Mouse (Mus musculus) neural tube, embryonic 10.5 days (tissue): ENCODE measurements around the gene Slc28a1.
"Not testable (repeated sequence)": the region's sequence is repeated elsewhere in the genome, so short reads cannot be mapped to it uniquely, and the experiment has no call there.

Source experiments
- DNase-seq: peaks from one replicate; pipeline ENCODE4 v3.0.0-alpha.2; 2017; ENCODE audit warnings: low spot score; ENCODE audit errors: extremely low spot score

Slc28a1 gene

DNA sequence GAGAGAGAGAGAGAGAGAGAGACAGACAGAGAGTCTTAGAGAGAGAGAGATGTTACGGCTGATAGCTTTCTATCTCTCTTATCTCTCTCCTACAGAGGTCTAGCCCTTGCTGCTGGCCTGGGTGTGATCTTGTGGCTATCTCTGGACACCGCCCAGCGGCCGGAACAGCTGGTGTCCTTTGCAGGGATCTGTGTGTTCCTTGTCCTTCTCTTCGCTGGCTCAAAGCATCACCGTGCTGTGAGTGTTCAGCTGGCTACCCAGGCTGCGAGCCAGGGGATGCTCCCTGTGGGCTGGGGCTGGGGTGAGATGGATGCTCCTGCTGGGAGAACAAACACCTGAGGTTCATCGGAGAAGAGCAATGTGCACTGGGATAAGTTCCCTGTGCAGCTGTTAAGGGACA lies 10.2 kb downstream of the Slc28a1 start:
- no peak for DNase-seq

DNA sequence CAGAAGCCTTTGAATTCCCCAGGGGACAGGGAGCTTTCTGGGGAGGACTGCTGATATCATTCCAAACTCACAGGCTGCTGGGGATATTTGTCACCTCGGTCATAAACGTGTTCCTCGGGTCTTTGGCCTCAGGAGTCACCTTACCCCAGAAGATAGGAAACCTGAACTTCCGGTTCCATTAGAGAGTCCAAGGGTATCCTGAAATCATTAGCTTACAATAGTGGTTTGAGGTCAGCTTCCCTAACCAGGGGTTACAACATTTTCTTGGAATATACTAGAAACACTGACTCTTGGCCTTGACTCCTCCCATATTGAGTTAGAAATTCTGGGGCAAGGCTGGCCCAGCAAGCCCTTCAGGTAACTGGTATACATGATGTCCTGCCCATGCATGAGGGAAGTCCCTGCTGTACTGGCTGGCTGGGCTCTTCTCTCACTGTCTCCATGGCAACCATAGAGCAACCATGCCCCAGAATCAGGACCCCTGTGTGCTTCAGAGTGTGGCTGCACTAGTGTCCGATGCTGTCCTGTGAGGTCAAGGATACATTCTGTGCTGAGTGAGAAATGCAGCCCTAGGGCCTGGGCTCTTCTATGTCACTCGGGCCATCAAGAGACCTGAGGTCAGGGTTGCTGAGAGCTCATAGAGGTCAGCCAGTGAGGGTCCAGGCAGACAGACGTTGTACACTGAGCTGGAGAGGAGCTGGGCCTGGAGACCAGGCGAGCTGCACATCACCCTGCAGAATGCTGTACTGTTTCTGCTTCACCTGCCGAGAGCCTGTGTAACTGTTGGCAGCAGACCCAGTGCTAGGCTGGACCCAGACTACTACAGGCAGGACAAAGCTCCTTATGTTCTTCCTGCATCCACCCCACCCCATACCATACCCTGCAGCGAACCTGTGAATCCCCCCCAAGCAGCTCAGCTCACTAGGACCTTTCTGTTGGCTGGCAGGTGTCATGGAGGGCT lies 10.9 kb downstream of the Slc28a1 start:
- DNase-seq = no peak

DNA sequence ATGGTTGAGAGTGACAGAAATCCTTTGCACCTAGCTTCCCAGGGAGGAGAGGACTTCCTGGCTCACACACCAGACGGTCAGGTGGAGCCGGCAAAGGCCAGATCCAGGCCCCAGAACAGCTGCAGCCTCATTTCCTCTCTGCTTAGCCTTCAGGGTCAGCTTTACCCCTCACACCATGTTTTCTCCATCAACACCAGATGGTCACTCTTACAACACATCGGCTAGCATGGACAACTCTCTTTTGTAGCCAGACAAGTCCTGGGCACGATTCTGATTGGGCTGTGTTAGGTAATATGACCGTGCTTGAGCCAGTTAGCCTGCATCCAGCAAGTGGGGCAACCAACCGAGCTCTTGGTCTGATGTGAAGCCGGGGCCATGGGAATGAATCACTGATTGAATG lies 17.3 kb downstream of the Slc28a1 start:
- DNase-seq = peak; percentile 26

DNA sequence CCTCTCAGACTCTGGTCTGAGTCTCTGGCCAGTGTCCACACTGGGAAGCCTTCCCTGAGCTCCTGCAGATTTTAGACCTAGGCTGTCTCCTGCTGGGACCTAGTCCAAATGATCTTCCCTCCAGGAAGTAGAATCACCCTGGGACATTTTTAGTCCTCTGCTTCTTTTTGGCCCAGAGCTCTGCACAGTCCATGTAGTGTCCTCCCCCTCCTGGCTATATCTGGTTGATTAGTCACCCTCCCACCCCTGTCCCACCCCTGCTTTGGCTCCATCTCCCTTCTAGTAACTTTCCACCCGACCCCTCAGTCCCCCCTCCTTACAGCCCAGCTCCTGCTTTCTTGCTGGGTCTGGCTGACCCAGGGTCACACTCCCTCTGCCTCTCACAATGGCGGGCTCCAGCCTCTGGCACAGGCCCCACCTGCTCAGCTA lies 18.3 kb downstream of the Slc28a1 start:
- DNase-seq = peak; percentile 22

DNA sequence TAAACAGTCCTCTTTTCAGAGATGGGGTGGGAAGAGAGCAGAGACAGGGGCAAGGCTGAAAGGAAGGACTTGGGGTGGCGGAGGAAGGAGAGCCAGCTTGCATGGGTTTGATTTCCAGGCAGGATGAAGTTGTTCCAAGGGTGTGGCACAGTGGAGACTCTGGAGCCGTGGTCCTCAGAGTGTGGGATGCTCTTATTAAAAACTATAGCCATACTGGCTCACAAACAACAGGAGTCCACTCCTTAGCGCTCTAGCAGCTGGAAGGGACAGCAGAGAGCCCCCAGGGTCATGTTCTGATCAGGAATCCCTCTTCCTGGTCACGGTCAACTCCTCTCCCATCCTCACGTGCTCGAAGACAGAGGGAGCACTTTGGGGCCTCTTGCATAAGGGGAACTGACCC lies 18.8 kb downstream of the Slc28a1 start:
- no peak for DNase-seq

DNA sequence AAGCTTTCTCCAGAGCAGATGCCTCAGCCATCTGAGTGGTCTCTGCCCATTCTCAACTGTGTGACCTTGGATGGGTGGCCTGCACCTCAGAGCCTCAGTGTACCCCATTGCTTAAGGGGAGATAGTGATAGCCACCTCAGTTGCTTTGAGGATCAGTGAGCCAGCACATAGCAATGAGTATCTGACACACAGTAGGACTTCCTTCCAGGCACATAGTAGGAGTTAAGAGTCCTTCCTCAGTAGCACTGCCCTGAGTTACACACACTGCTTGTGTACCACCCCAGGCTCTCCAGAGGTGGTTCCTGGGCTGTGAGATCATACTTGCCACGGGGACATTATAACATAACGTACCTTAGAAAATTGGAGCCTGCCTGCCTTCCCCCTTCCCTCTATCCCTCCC lies 19.3 kb downstream of the Slc28a1 start:
- DNase-seq = no peak

DNA sequence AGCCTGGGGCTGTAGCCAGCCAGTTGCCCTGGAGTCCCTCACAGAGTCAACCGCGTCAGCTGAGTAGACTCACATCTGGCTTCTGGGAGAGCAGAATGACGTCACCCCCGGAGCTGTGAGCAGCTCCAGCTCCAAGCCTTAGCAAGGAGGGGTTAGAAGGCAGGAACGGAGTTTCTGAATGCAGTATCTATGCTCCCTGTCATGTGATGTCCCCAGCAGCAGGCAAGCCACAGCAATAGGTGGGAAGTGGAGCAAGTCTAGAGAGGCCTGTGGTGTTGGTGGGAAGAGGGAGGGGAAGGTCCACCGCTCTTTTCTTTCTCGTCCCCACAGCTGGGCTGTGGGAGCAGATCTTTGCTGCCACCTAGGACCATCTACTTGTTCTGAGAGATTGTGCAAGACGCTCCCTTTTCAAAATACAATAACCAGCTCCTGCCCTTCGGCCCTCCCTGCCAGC lies 20.0 kb downstream of the Slc28a1 start:
- DNase-seq = peak; percentile 63

DNA sequence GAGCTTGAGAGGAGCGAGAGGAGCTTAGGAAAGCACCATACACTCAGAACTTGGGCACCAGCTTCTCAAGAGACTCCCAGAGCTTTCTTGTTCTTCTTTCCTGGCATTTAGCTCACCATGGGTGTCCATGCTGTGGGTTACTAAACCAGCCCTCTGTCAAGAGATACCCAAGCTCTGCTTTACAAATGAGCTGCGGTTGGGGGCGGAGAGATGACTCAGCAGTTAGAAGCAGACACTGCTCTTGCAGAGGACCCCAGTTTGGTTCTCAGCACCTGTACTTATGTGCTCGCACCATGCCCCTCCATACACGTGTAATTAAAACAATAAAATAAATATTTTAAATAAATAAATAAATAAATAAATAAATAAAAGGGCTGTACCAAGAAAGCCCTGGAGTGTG lies 22.7 kb downstream of the Slc28a1 start:
- no peak for DNase-seq

DNA sequence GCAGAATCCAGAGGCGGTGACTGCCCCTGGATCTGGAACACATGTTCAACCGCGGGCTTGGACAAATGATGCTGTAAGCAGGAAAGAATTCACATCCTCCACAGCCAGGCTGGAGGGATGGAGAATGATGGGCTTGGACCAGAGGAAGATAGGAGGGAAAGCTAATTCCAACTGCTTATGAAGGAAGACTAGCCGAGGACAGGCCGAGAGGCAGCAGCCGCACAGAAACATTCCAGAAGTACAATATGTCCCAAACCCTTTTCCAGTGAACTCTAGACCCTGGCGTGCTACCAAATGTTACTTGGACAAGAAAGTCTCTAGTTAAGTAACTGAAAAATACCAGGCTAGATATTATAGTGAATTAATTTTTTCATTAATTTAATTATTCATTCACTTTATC lies 24.5 kb downstream of the Slc28a1 start:
- DNase-seq = no peak

DNA sequence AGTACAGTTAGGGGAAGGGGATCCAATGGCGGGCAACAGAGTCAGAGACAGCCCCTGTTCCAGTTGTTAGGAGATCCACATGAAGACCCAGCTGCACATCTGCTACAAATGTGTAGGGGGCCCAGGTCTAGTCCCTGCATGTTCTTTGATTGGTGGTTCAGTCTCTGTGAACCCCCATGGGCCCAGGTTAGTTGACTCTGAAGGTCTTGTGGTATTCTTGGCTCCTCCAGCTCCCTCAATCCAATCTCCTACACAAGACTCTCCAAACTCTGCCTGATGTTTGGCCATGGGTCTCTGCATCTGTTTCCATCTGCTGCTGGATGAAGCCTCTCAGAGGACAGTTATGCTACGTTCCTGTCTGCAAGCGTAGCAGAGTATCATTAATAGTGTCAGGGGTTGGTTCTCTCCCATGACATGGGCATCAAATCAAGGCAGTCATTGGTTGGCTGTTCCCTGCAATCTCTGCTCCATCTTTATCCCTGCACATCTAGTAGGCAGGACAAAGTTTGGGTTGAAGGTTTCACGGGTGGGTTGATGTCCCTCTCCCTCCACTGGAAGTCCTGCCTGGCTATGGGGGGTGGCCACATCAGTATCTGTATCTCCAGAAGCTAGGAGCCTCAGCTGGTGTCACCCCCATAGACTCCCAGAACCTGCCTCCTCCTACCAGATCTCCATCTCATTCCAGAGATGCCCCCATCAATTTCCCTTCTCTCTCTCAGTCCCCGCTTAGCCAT lies 25.2 kb downstream of the Slc28a1 start:
- no peak for DNase-seq

DNA sequence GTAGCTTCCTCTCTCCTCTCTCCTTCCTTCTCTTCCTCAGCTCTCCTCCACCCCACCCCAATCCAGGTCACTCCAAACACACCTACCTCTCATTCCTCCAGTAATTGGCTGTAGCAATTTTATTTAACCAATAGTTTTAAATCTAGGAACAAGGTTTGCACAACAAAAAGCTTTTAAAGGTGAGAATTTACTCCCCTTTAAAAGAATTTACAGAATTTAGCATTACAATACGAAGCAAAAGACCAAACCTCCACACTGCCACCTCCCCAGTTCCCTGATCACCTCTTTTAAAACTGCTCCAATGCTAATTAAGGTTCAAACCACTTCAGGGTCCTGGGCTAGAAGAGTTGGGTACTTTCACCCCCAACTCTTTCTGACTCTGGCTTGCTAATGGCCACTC lies 26.9 kb downstream of the Slc28a1 start:
- DNase-seq = no peak

DNA sequence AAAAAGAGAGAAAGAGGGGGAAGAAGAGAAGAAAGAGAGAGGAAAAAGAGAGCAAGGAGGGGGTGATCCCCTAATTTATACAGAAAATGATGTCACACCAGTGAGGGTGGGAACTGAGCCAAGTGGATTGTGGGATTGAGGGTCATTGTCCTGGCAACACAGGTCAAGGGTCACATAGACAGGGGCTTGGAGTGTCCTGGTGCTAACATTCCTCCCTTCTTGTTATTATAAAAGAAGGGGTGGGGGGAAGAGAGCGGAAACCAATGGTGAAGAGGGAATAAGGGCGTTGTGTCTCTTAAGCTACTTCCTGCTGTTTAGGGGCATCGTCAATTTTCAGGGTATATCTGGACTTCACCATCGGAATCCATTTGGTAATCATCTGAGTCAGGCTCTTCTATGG lies 28.5 kb downstream of the Slc28a1 start:
- not testable (repeated sequence) for DNase-seq

DNA sequence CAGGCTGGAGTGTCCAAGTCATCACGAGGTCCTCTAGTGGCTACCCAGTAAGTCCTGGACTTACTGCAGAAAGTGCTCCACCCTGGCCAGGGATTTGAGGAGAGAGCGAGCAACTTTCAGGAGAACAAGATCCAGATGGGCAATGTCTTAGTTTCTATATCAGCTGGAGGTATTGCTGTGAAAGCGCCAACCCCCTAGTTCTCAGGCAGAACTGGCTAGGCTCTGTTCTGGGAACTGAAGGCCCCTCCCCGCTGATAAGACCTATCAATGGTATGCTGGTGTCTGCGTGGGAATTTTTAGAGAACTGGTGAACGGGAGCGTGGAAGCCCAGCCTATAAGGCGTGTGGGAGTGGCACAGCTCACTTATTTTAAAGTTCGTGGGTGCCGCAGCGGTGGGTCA lies 35.2 kb downstream of the Slc28a1 start:
- no peak for DNase-seq

DNA sequence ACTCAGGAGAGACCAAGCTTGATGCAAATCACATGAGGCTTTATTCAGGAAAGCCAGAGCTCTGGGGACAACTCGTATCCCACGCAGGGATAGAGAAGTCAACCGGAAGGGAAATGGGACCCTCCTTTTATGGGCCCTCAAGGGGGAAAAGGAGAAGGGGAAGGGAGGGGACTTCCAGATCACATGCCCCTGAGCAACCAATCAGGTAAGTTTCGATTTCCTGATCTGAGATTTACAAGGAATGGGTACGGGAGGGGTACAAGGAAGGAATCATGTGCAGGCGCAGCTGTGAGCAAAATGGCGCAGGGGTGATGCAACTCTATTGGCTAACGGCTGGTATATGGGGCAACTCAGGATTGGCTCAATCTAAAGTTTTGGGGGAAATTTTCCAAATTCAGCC lies 36.6 kb downstream of the Slc28a1 start:
- DNase-seq = no peak

DNA sequence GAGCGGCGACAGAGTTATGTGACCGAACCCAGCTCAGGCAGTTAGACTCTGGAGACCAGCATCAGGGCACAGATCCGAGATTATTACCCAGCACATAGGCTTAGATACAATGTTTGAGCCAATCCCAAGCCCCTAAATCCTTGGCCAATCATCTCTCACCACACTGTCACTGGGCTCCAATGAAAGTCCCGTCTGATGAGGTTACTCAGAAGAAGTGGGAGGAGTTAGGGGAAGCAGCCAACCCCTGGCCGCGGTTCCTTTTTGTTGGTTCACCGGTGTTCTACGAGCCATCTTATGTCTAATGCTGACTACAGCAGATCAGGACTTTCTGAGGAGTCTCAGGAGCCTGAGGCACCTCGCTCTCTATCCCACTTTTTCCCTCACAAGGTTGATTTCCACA lies 37.7 kb downstream of the Slc28a1 start:
- no peak for DNase-seq

DNA sequence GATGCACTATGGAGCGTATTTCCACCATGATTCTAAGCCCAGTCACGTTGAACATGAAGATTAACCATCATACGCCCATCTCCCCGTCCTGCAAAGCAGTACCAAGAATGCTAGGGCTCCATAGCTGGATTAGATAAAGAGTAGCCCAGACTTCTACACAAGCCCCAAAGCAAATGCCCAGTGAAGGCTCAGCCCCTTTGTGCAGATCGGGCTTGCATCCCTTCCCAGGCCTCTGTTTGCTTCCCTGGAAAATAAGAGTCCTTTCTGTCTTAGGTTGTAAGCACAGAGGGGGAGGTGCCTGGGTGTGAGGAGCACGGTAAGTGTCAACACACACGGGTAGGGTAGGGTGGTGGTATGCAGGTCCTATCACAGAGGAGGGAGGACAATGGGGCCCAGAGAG lies 38.2 kb downstream of the Slc28a1 start:
- DNase-seq = no peak

DNA sequence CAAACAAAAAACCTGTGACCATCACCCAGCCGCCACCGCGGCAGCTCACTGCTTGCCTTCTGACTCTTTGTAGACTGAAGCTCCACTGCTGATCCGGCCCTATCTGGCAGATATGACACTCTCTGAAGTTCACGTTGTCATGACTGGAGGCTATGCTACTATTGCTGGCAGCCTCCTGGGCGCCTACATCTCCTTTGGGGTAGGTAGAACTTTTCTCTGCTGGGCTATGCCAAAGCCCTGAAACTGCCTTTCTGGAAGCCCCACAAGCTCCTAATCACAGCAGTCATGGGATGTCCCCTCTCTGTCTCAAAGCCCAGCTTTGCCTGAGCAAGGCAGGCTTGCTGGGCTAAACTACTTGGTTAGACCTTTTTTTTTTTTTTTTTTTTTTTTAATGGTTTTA lies 38.7 kb downstream of the Slc28a1 start:
- no peak for DNase-seq

DNA sequence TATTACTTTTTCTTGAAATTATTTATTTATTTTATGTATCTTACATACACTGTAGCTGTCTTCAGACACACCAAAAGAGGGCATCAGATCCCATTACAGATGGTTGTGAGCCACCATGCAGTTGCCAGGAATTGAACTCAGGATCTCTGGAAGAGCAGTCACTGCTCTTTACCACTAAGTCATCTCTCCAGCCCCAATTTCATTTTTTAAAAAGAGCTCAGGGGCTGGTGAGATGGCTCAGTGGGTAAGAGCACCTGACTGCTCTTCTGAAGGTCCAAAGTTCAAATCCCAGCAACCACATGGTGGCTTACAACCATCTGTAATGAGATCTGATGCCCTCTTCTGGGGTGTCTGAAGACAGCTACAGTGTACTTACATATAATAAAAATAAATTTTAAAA lies 39.6 kb downstream of the Slc28a1 start:
- DNase-seq = not testable (repeated sequence)

DNA sequence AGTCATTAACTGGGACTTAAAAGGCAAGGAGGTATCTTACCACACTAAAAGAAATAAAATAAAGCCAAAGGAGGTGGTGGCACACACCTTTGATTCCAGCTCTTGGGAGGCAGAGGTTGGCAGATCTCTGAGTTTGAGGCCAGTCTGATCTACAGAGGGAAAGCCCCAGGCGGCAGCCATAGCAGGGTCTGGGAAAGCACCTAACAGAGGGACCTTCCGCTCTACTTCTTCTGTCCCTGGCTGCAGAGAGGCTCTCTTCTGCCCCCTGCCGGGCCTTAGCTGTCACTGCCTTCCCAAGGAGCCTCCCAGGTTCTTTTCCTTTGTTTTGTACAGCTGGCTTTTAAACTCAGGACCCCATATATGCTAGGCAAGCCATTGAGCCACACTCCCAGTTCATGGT lies 40.4 kb downstream of the Slc28a1 start:
- DNase-seq = peak; percentile 72

DNA sequence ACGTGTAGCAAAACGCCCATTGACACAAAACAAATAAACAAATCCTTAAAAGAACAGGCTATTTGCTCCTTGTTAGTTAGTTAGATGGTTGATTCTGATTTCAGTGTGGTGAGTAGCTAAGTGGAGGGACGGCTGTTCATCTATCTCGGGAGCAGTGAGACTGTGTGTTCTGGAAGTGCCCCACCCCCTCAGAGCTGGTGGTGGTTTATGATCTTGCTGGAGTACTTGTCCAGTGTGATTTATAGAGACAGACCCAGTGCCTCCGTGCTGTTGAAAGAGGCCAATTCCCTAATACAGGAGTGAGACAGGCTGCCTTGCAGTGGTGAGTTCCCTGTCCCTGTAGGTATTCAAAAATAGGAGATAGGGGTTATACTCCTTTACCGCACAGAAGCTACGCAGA lies 44.3 kb downstream of the Slc28a1 start:
- DNase-seq = no peak

DNA sequence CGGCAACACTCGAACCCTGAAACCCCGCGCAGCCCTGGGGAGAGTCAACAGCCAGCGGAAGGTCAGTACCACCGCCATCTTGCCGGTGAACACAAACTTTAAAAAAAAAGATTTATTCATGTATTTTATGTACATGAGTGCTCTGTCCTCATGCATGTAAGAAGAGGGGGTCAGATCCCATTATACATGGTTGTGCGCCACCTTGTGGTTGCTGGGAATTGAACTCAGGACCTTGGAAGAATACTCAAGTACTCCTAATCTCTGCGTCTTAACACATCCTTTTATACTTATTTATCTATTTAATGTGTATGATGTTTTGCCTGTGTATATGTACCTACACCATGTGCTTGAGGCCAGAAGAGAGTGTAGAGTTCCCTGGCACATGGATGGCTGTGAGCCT lies 47.1 kb downstream of the Slc28a1 start:
- DNase-seq = peak; percentile 56

DNA sequence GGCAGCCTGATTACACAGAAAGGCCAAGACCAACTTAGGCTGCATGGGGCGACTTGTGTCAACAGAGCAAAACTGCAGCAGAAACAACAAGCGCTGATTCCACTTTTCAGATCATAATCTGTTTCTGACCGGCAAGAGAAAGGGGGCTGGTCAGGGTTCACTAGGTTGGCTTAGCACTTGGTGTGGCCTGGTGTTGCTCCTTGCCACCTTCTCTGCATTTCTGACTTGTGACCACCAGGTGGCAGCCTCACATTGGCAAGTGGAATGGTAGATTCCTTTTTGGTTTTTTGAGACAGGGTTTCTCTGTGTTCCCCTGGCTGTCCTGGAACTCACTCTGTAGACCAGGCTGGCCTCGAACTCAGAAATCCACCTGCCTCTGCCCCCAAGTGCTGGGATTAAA lies 47.7 kb downstream of the Slc28a1 start:
- peak; percentile 84 for DNase-seq

DNA sequence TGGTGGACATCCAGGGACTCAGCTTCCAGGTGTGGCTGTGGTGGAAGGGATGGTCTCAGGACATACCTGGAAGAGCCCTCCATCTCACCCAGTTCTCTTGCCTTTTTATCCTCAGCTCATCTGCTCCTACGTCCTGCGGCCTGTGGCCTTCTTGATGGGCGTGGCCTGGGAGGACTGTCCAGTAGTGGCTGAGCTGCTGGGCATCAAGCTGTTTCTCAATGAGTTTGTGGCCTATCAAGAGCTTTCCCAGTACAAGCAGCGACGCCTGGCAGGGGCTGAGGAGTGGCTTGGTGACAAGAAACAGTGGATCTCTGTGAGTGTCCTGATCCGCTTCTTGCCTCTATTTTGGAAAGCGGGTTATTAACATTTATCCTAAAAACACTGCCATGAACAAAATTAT lies 49.8 kb downstream of the Slc28a1 start:
- DNase-seq = no peak
